Mouse (Mus musculus) testis, adult 2 months (tissue): Measurements from ENCODE around the gene Card6. TPM values are rescaled to one million over a fixed set of nuclear protein-coding genes. Genes with fewer than 3 reads are reported as not detected.

Source experiments
- H3K27ac ChIP-seq: fragments of 200-500 bp; 2 replicates; pipeline ENCODE4 v1.5.1; 2012; ENCODE audit warnings: low read depth, low read length; ENCODE audit not compliant: control insufficient read depth, insufficient read depth
- H3K27me3 ChIP-seq: fragments of 200-500 bp; 2 replicates; pipeline ENCODE4 v1.6.1; 2012; ENCODE audit warnings: mild to moderate bottlenecking, low read length, moderate library complexity; ENCODE audit not compliant: control insufficient read depth, insufficient read depth
- H3K36me3 ChIP-seq: fragments of 200-500 bp; 2 replicates; pipeline ENCODE4 v1.6.1; 2012; ENCODE audit warnings: mild to moderate bottlenecking, low read length; ENCODE audit not compliant: control insufficient read depth, insufficient read depth
- H3K4me1 ChIP-seq: fragments of 200-500 bp; 2 replicates; pipeline ENCODE4 v1.6.1; 2012; ENCODE audit warnings: low read length; ENCODE audit not compliant: control insufficient read depth, insufficient read depth
- H3K4me3 ChIP-seq: fragments of 200-500 bp; 2 replicates; pipeline ENCODE4 v1.5.1; 2012; ENCODE audit warnings: low read depth, mild to moderate bottlenecking, low read length, moderate library complexity, mixed read lengths; ENCODE audit not compliant: control insufficient read depth
- CTCF ChIP-seq: fragments of 200-500 bp; IDR thresholded peaks from 2 replicates; pipeline ENCODE4 v1.5.1; 2012; ENCODE audit warnings: low read depth, mild to moderate bottlenecking, inconsistent platforms, low read length, moderate library complexity; ENCODE audit not compliant: control insufficient read depth, insufficient read depth, insufficient replicate concordance
- POLR2A ChIP-seq: fragments of 200-500 bp; IDR thresholded peaks from 2 replicates; pipeline ENCODE4 v1.6.1; 2012; ENCODE audit warnings: low read depth, mild to moderate bottlenecking, inconsistent platforms, low read length, moderate library complexity; ENCODE audit not compliant: control insufficient read depth
- polyA plus RNA-seq: library from polyadenylated mRNA; depleted of rRNA; stranded (reverse); fragments of >200 nt; gene quantifications from 2 replicates; pipeline ENCODE4 v1.2.3, GENCODE M21; 2012; rRNA removed

Card6 gene
- 4.2 and 4.8 TPM in 2 replicates for polyA plus RNA-seq

- H3K36me3 ChIP-seq = no peaks in the 10 kb centered on the region; the same call in 1 of the 2 replicates
- H3K4me1 ChIP-seq = no peaks in the 10 kb centered on the region
- H3K27me3 ChIP-seq = no peaks in the 10 kb centered on the region
- peak within 1 kb of the TSS; percentile 39; the same call in 1 of the 2 replicates for H3K27ac ChIP-seq
- TF ChIP-seq CTCF (no peak), POLR2A (no peak)
- H3K4me3 ChIP-seq = peak within 1 kb of the TSS; percentile 53
These were observed at the start of gene Card6 for GRCm38 (mm10) chr15:5107686-5108654. Gene Card6, minus strand, starts transcription at chr15:5108539.

- Histone ChIP-seq H3K27me3 (no peaks in the 10 kb centered on the region), H3K4me3 (no peak overlapping the region), H3K36me3 (no peaks in the 10 kb centered on the region), H3K4me1 (no peaks in the 10 kb centered on the region), H3K27ac (no peak overlapping the region)
- TF ChIP-seq POLR2A (no peak), CTCF (no peak)
These were observed 49.0 kb upstream of the Card6 start for GRCm38 (mm10) chr15:5157386-5157785.

GRCm38 (mm10) chr15:5156355-5156754 is 48.0 kb upstream of the Card6 start:
- TF ChIP-seq CTCF (no peak), POLR2A (no peak)
- H3K4me1 ChIP-seq = no peaks in the 10 kb centered on the region
- H3K27ac ChIP-seq = no peak overlapping the region
- no peak overlapping the region for H3K4me3 ChIP-seq
- no peaks in the 10 kb centered on the region for H3K36me3 ChIP-seq
- H3K27me3 ChIP-seq = no peaks in the 10 kb centered on the region

- Histone ChIP-seq H3K27me3 (no peaks in the 10 kb centered on the region), H3K27ac (no peak overlapping the region), H3K4me3 (no peak overlapping the region), H3K4me1 (no peaks in the 10 kb centered on the region), H3K36me3 (no peaks in the 10 kb centered on the region)
- no peak for TF ChIP-seq CTCF
- no peak for TF ChIP-seq POLR2A
These were observed 46.8 kb upstream of the Card6 start for GRCm38 (mm10) chr15:5155093-5155492.

- H3K4me3 ChIP-seq = no peak overlapping the region
- no peaks in the 10 kb centered on the region for H3K36me3 ChIP-seq
- H3K27me3 ChIP-seq = no peaks in the 10 kb centered on the region
- H3K4me1 ChIP-seq = no peaks in the 10 kb centered on the region
- TF ChIP-seq CTCF = no peak
- no peak for TF ChIP-seq POLR2A
- H3K27ac ChIP-seq = no peak overlapping the region
These were observed 46.3 kb upstream of the Card6 start for GRCm38 (mm10) chr15:5154621-5155020.

- H3K27me3 ChIP-seq = no peaks in the 10 kb centered on the region
- TF ChIP-seq POLR2A = no peak
- no peak for TF ChIP-seq CTCF
- H3K36me3 ChIP-seq = no peaks in the 10 kb centered on the region
- H3K27ac ChIP-seq = no peak overlapping the region
- peaks cover 2% of the 10 kb centered on the region; the same call in 1 of the 2 replicates for H3K4me1 ChIP-seq
- no peak overlapping the region for H3K4me3 ChIP-seq
These were observed 43.8 kb upstream of the Card6 start for GRCm38 (mm10) chr15:5152171-5152570.

- Histone ChIP-seq H3K4me1 (peaks cover 5% of the 10 kb centered on the region), H3K27me3 (no peaks in the 10 kb centered on the region), H3K27ac (no peak overlapping the region), H3K4me3 (no peak overlapping the region), H3K36me3 (no peaks in the 10 kb centered on the region)
- TF ChIP-seq CTCF (no peak), POLR2A (no peak)
These were observed 40.8 kb upstream of the Card6 start for GRCm38 (mm10) chr15:5149187-5149586.
